Mouse (Mus musculus) myocyte (in vitro differentiated cells): ENCODE data around the gene Zfp13.

ENCODE experiments used
- E2F4 ChIP-seq: IDR thresholded peaks from one replicate; pipeline ENCODE4 v1.6.1; 2011; ENCODE audit warnings: mild to moderate bottlenecking, control low read depth, moderate library complexity; ENCODE audit not compliant: insufficient read depth
- MAX ChIP-seq: IDR thresholded peaks from one replicate; pipeline ENCODE4 v1.6.1; 2011; ENCODE audit warnings: low read depth, mild to moderate bottlenecking, control low read depth
- MYOD1 ChIP-seq, 3 experiments: IDR thresholded peaks; one replicate each; pipeline ENCODE4 v1.6.1; 2011; ENCODE audit warnings: control low read depth in 2 of 3, low read depth in 2 of 3, mild to moderate bottlenecking in 2 of 3, moderate library complexity in 1 of 3; ENCODE audit not compliant: insufficient read length in 2 of 3, control insufficient read depth in 1 of 3
- MYOG ChIP-seq, 3 experiments: IDR thresholded peaks; one replicate each; pipeline ENCODE4 v1.6.1; 2011; ENCODE audit warnings: control low read depth in 2 of 3, low read depth in 2 of 3, mild to moderate bottlenecking in 2 of 3; ENCODE audit not compliant: insufficient read length in 2 of 3, control insufficient read depth in 1 of 3, insufficient read depth in 1 of 3
- POLR2A ChIP-seq: IDR thresholded peaks from one replicate; pipeline ENCODE4 v1.6.1; 2011; ENCODE audit warnings: low read depth, mild to moderate bottlenecking, control low read depth, moderate library complexity; ENCODE audit not compliant: insufficient read length
- REST ChIP-seq: IDR thresholded peaks from one replicate; pipeline ENCODE4 v1.6.1; 2011; ENCODE audit warnings: mild to moderate bottlenecking, control low read depth, moderate library complexity; ENCODE audit not compliant: insufficient read depth, insufficient read length
- SRF ChIP-seq: IDR thresholded peaks from one replicate; pipeline ENCODE4 v1.6.1; 2011; ENCODE audit warnings: low read depth; ENCODE audit not compliant: control insufficient read depth, insufficient read length
- USF1 ChIP-seq: IDR thresholded peaks from one replicate; pipeline ENCODE4 v1.6.1; 2011; ENCODE audit warnings: low read depth, mild to moderate bottlenecking, control low read depth, moderate library complexity

GRCm38 (mm10) chr17:23548615-23549014, 50.7 kb downstream of the Zfp13 start:
- TF ChIP-seq USF1 (no peak), REST (no peak), POLR2A (no peak), MYOG (IDR thresholded peaks at IDR 0.05; ENCODE audit: control insufficient read depth in 1 of 3, insufficient read depth in 1 of 3, insufficient read length in 2 of 3, low read depth in 2 of 3) (no peak), E2F4 (no peak), SRF (no peak), MAX (no peak), MYOD1 (IDR thresholded peaks at IDR 0.05; ENCODE audit: control insufficient read depth in 1 of 3, insufficient read length in 2 of 3, low read depth in 2 of 3) (no peak)
